Mouse (Mus musculus): ENCODE measurements around the gene BC004004. TPM values are rescaled to one million over a fixed set of nuclear protein-coding genes. Genes with fewer than 3 reads are reported as not detected.
A peak's percentile ranks its signal among the peaks of the same experiment; 100 is the strongest.

The BC004004 gene
- polyA plus RNA-seq, 1 experiment from 2014 or later: 82.2 TPM

- ATAC-seq (ENCODE audit: low read depth): no peak
- no peak overlapping the region for H3K27ac ChIP-seq (ENCODE audit: low read length)
- WGBS: 63% methylated on average over 21 of the region's 21 CpGs
These were observed 13.8 kb downstream of the BC004004 start for GRCm38 (mm10) chr17:29282216-29282952.

DNA sequence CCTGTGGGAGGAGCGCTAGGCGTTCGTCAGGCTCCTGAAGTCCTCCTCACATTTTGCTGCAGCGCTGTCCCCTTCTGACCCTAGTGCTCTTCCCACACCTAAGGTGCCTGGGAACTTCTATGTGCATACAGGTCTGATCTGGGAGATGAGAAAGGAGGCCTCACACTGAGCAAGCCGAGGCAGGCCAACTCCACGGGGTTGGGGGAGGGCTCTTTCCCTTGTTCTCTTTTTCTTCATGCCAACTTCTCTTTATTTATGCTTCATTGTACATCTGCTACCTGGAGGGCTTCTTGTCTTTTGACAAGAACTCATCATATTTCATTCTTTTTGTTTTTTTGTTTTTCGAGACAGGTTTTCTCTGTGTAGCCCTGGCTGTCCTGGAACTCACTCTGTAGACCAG is 23.2 kb downstream of the BC004004 start:
- ATAC-seq (ENCODE audit: low read depth): no peak
- Histone ChIP-seq H3K27me3 (ENCODE audit: control insufficient read depth, insufficient read depth, low read depth, low read length) (no peaks in the 10 kb centered on the region), H3K4me1 (replicated peaks; ENCODE audit: control insufficient read depth, insufficient read depth, low read length) (peaks cover 3% of the 10 kb centered on the region), H3K4me2 (ENCODE audit: low read depth, low read length) (no peak overlapping the region), H3K4me3 (ENCODE audit: low read length) (no peak overlapping the region), H3K27ac (ENCODE audit: low read length) (no peak overlapping the region), H3K36me3 (ENCODE audit: control insufficient read depth, insufficient read depth, low read length) (peaks cover 7% of the 10 kb centered on the region; the same call in 1 of the 2 replicates), H3K9me3 (ENCODE audit: control insufficient read depth, low read length) (no peaks in the 10 kb centered on the region), H3K9ac (ENCODE audit: low read length) (no peak overlapping the region)
- 83% methylated on average over 7 of the region's 7 CpGs for WGBS

More at GRCm38 (mm10) chr17:29282216-29282952, 13.8 kb downstream of the BC004004 start:
- peaks cover 15% of the 10 kb centered on the region for H3K36me3 ChIP-seq (ENCODE audit: control insufficient read depth, insufficient read depth, low read length)
- H3K4me2 ChIP-seq (ENCODE audit: low read depth, low read length): no peak overlapping the region
- H3K9ac ChIP-seq (ENCODE audit: low read length): no peak overlapping the region
- H3K27me3 ChIP-seq (ENCODE audit: control insufficient read depth, insufficient read depth, low read depth, low read length): no peaks in the 10 kb centered on the region
- H3K4me1 ChIP-seq (replicated peaks; ENCODE audit: control insufficient read depth, insufficient read depth, low read length): peaks cover 4% of the 10 kb centered on the region; the same call in 1 of the 2 replicates
- no peak overlapping the region for H3K4me3 ChIP-seq (ENCODE audit: low read length)
- no peaks in the 10 kb centered on the region for H3K9me3 ChIP-seq (ENCODE audit: control insufficient read depth, low read length)

GRCm38 (mm10) chr17:29292996-29293395 is 24.4 kb downstream of the BC004004 start:
- Histone ChIP-seq H3K9ac (ENCODE audit: low read length) (no peak overlapping the region), H3K4me3 (ENCODE audit: low read length) (no peak overlapping the region), H3K27me3 (ENCODE audit: control insufficient read depth, insufficient read depth, low read depth, low read length) (no peaks in the 10 kb centered on the region), H3K4me2 (ENCODE audit: low read depth, low read length) (no peak overlapping the region), H3K9me3 (ENCODE audit: control insufficient read depth, low read length) (no peaks in the 10 kb centered on the region), H3K27ac (ENCODE audit: low read length) (no peak overlapping the region), H3K4me1 (replicated peaks; ENCODE audit: control insufficient read depth, insufficient read depth, low read length) (peaks cover 5% of the 10 kb centered on the region), H3K36me3 (ENCODE audit: control insufficient read depth, insufficient read depth, low read length) (peaks cover 7% of the 10 kb centered on the region; the same call in 1 of the 2 replicates)
- no peak for ATAC-seq (ENCODE audit: low read depth)
- WGBS: 69% methylated on average over 3 of the region's 3 CpGs

DNA sequence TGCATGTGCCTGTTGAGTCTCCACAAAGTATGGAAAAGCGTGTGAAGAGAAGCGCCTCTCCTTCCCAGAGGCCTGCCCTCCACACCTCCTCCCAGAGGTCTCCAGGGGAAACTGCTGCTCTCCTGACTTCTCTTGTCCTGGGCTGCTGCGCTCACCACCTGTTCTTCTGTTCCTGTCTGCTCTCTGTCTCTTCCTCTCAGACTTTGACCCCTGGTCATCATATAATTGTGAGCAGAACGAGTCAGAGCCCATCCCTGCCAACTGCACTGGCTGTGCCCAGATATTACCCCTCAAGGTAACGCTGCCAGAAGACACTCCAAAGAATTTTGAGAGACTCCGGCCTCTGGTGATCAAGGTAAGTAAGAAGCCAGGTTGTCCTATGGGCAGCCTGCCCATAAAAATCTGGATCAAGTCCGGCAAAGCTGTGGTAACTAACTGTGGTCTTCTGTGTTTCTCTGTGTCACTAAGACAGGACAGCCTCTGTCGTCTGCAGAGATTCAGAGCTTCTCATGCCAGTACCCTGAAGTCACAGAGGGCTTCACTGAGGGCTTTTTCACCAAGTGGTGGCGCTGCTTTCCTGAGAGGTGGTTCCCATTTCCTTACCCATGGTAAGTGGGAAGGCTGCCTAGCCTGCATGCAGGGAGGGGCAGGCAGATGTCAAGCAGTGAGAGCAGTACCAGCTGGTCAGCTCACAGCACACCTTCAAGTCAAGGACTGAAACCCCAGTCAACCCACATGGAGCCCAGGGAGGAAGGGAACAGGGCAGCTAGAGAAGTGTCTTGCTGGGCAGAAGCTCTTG is 25.4 kb downstream of the BC004004 start:
- Histone ChIP-seq H3K9me3 (ENCODE audit: control insufficient read depth, low read length) (no peaks in the 10 kb centered on the region), H3K36me3 (ENCODE audit: control insufficient read depth, insufficient read depth, low read length) (peaks cover 7% of the 10 kb centered on the region; the same call in 1 of the 2 replicates), H3K4me2 (ENCODE audit: low read depth, low read length) (no peak overlapping the region), H3K9ac (ENCODE audit: low read length) (no peak overlapping the region), H3K27ac (ENCODE audit: low read length) (no peak overlapping the region), H3K27me3 (ENCODE audit: control insufficient read depth, insufficient read depth, low read depth, low read length) (no peaks in the 10 kb centered on the region), H3K4me3 (ENCODE audit: low read length) (no peak overlapping the region), H3K4me1 (replicated peaks; ENCODE audit: control insufficient read depth, insufficient read depth, low read length) (peaks cover 6% of the 10 kb centered on the region)
- no peak for ATAC-seq (ENCODE audit: low read depth)
- 78% methylated on average over 9 of the region's 9 CpGs for WGBS

DNA sequence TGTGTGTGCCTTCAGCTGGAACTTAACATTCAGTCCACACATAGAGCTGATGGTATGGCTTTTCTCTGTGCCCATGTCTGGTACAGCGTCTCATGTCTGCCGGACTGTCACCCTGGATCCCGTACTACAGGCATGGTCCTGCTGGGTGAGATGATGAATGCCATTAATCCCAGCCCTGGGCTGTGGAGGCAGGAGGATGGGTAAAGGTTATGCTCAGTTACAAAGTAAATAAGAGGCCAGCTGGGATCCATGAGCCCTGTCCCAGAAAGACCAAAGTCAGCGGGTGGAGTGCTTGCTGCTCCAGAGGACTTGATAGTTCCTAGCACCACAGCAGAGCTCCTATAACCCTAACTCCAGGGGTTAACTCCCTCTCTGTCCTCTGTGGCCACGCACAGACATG is 27.2 kb downstream of the BC004004 start:
- 66% methylated on average over 5 of the region's 5 CpGs for WGBS

GRCm38 (mm10) chr17:29297321-29297720 is 28.7 kb downstream of the BC004004 start:
- peak overlapping the region; percentile 81 for H3K27ac ChIP-seq (ENCODE audit: low read length)
- peak overlapping the region; percentile 21; the same call in 1 of the 2 replicates for H3K4me2 ChIP-seq (ENCODE audit: low read depth, low read length)
- WGBS: 53% methylated on average over 10 of the region's 10 CpGs
- peaks cover 8% of the 10 kb centered on the region for H3K4me1 ChIP-seq (replicated peaks; ENCODE audit: control insufficient read depth, insufficient read depth, low read length)
- no peaks in the 10 kb centered on the region for H3K27me3 ChIP-seq (ENCODE audit: control insufficient read depth, insufficient read depth, low read depth, low read length)
- H3K4me3 ChIP-seq (ENCODE audit: low read length): no peak overlapping the region
- peaks cover 15% of the 10 kb centered on the region for H3K36me3 ChIP-seq (ENCODE audit: control insufficient read depth, insufficient read depth, low read length)
- ATAC-seq (ENCODE audit: low read depth): peak; percentile 44; the same call in 1 of the 2 replicates
- H3K9me3 ChIP-seq (ENCODE audit: control insufficient read depth, low read length): no peaks in the 10 kb centered on the region
- H3K9ac ChIP-seq (ENCODE audit: low read length): 0 out of 2 replicates have a peak overlapping the region, but pooled peaks have one; percentile 22

More for the DNA sequence above, 27.2 kb downstream of the BC004004 start:
- H3K9ac ChIP-seq (ENCODE audit: low read length): no peak overlapping the region
- no peaks in the 10 kb centered on the region for H3K9me3 ChIP-seq (ENCODE audit: control insufficient read depth, low read length)
- no peaks in the 10 kb centered on the region for H3K27me3 ChIP-seq (ENCODE audit: control insufficient read depth, insufficient read depth, low read depth, low read length)
- no peak overlapping the region for H3K27ac ChIP-seq (ENCODE audit: low read length)
- no peak overlapping the region for H3K4me3 ChIP-seq (ENCODE audit: low read length)
- H3K4me1 ChIP-seq (replicated peaks; ENCODE audit: control insufficient read depth, insufficient read depth, low read length): peaks cover 8% of the 10 kb centered on the region
- H3K4me2 ChIP-seq (ENCODE audit: low read depth, low read length): no peak overlapping the region
- peaks cover 12% of the 10 kb centered on the region for H3K36me3 ChIP-seq (ENCODE audit: control insufficient read depth, insufficient read depth, low read length)
- no peak for ATAC-seq (ENCODE audit: low read depth)

DNA sequence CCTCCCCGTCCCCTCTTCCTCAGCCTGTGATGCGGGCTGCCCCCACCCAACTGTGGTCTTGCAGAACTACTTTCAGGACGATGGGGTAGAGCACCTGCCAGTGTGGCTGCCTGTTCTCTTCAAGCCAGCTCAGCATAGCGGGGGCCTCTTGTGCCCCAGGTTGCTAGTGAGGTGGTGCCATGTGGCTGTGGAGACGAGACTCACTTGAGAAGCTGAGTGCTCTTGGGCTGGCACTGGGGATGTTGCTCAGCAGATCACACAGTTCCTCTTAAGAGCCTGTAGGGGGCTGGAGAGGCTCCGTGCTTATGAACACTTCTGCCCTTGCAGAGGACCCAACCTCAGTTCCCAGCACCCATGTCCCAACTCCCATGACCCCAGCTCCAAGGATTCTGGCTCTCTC is 29.2 kb downstream of the BC004004 start:
- Histone ChIP-seq H3K4me1 (replicated peaks; ENCODE audit: control insufficient read depth, insufficient read depth, low read length) (peaks cover 8% of the 10 kb centered on the region), H3K9ac (ENCODE audit: low read length) (0 out of 2 replicates have a peak overlapping the region, but pooled peaks have one; percentile 22)
- peak; percentile 62 for ATAC-seq (ENCODE audit: low read depth)

DNA sequence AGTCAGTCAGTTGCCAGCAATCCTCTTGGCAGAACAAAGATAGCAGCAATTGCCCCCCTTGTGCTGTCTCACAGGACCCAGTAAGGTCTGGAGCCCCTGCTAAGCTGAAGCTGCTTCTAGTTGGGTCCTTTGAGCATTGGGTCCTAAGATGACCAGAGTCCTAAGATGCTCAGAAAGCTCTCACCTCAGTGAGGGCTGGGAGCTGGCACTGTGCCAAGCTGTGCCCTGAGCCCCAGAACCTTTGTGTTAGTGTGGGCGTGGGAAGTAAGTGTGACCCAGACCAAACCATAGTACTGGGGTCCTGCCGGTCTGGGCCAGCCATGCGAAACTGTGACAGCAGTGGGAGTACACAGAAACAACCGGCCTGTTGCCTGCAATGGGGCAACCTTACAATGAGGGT is 30.7 kb downstream of the BC004004 start:
- Histone ChIP-seq H3K9me3 (ENCODE audit: control insufficient read depth, low read length) (no peaks in the 10 kb centered on the region), H3K4me1 (replicated peaks; ENCODE audit: control insufficient read depth, insufficient read depth, low read length) (peaks cover 12% of the 10 kb centered on the region), H3K4me2 (ENCODE audit: low read depth, low read length) (no peak overlapping the region), H3K36me3 (ENCODE audit: control insufficient read depth, insufficient read depth, low read length) (peaks cover 15% of the 10 kb centered on the region), H3K4me3 (ENCODE audit: low read length) (no peak overlapping the region), H3K27me3 (ENCODE audit: control insufficient read depth, insufficient read depth, low read depth, low read length) (no peaks in the 10 kb centered on the region), H3K9ac (ENCODE audit: low read length) (no peak overlapping the region), H3K27ac (ENCODE audit: low read length) (no peak overlapping the region)
- 87% methylated on average over 4 of the region's 4 CpGs for WGBS
- ATAC-seq (ENCODE audit: low read depth): no peak

More for the DNA sequence above, 29.2 kb downstream of the BC004004 start:
- Histone ChIP-seq H3K36me3 (ENCODE audit: control insufficient read depth, insufficient read depth, low read length) (peaks cover 15% of the 10 kb centered on the region), H3K27ac (ENCODE audit: low read length) (peak overlapping the region; percentile 81), H3K4me2 (ENCODE audit: low read depth, low read length) (peak overlapping the region; percentile 21; the same call in 1 of the 2 replicates), H3K4me3 (ENCODE audit: low read length) (no peak overlapping the region), H3K9me3 (ENCODE audit: control insufficient read depth, low read length) (no peaks in the 10 kb centered on the region), H3K27me3 (ENCODE audit: control insufficient read depth, insufficient read depth, low read depth, low read length) (no peaks in the 10 kb centered on the region)
- 64% methylated on average over 6 of the region's 6 CpGs for WGBS

DNA sequence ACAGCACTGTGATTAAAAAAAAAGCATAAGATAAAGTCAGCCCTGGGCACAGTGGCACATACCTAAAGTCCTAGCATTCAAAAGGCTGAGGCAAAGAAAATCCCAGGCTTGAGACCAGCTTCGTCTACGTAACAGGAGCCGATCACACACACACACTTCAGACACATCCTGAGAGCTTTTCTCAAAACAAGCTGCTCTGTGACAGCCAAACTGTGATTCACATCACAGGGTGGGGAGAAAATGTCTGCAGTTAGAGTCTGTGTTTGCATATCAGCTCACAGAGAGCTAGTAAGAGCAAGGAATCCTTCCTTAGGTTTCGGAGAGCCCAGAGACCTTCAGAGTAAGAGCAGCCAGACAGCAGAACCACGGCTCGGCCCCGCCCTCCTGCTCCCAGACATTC is 32.3 kb downstream of the BC004004 start:
- ATAC-seq (ENCODE audit: low read depth): no peak
- Histone ChIP-seq H3K27me3 (ENCODE audit: control insufficient read depth, insufficient read depth, low read depth, low read length) (no peaks in the 10 kb centered on the region), H3K4me3 (ENCODE audit: low read length) (no peak overlapping the region), H3K9ac (ENCODE audit: low read length) (no peak overlapping the region), H3K27ac (ENCODE audit: low read length) (no peak overlapping the region), H3K9me3 (ENCODE audit: control insufficient read depth, low read length) (no peaks in the 10 kb centered on the region), H3K4me2 (ENCODE audit: low read depth, low read length) (no peak overlapping the region), H3K36me3 (ENCODE audit: control insufficient read depth, insufficient read depth, low read length) (peaks cover 13% of the 10 kb centered on the region), H3K4me1 (replicated peaks; ENCODE audit: control insufficient read depth, insufficient read depth, low read length) (peaks cover 28% of the 10 kb centered on the region)
- 85% methylated on average over 7 of the region's 7 CpGs for WGBS

Data from lung, embryonic 16.5 days (tissue).